Mouse (Mus musculus) neural tube, embryonic 10.5 days (tissue): ENCODE results near the gene Arhgap44.

ENCODE experiments used
- DNase-seq: peaks from one replicate; pipeline ENCODE4 v3.0.0-alpha.2; 2017; ENCODE audit warnings: low spot score; ENCODE audit errors: extremely low spot score

The Arhgap44 gene

GRCm38 (mm10) chr11:65088451-65089222 is 74.1 kb downstream of the Arhgap44 start:
- peak; percentile 49 for DNase-seq

- DNase-seq = no peak
Observed at GRCm38 (mm10) chr11:65080761-65081160, 82.0 kb downstream of the Arhgap44 start.

- no peak for DNase-seq
Observed at GRCm38 (mm10) chr11:65080274-65080673, 82.5 kb downstream of the Arhgap44 start.

- DNase-seq = no peak
Observed at GRCm38 (mm10) chr11:65069609-65070008, 93.2 kb downstream of the Arhgap44 start.

DNA sequence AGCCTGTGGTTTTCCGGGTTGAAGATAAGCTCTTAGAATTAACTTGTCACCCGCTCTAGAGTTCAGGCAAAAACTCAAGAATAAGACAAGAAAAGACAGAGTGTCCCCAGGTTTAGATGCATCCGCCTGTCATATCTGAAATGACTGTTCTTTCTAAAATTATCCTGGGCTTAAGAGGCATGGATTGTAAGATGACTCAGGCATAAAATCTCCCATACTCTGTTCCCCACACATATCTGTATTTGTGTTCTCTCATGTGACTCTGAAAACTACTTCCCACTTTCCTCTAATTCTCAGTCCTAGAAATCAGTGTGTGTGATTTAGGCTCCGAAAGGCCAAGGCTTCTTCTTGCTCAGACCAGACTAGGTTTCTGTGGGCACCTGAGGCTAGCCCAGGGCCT is 93.7 kb downstream of the Arhgap44 start:
- DNase-seq = peak; percentile 3

- peak; percentile 8 for DNase-seq
Observed at GRCm38 (mm10) chr11:65065201-65065600, 97.6 kb downstream of the Arhgap44 start.

DNA sequence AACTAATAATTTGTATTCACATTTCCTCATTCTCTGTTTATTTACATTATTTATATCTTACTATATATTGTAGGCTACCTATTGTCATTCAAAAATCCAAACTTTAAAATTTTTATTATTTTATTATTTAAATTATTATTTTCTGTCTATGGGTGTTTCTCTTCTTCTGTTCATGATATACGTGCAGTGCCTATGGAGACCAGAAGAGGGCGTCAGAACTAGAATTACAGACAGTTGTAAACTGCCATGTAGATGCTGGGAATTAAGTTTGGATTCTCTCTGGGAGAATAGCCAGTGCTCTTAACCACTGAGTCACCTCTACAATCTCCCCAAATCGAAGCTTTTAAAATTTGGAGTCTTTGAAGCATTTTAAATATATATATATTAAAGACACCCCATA is 101.3 kb downstream of the Arhgap44 start:
- DNase-seq = peak; percentile 11

GRCm38 (mm10) chr11:65059531-65059930 is 103.2 kb downstream of the Arhgap44 start:
- DNase-seq = no peak

DNA sequence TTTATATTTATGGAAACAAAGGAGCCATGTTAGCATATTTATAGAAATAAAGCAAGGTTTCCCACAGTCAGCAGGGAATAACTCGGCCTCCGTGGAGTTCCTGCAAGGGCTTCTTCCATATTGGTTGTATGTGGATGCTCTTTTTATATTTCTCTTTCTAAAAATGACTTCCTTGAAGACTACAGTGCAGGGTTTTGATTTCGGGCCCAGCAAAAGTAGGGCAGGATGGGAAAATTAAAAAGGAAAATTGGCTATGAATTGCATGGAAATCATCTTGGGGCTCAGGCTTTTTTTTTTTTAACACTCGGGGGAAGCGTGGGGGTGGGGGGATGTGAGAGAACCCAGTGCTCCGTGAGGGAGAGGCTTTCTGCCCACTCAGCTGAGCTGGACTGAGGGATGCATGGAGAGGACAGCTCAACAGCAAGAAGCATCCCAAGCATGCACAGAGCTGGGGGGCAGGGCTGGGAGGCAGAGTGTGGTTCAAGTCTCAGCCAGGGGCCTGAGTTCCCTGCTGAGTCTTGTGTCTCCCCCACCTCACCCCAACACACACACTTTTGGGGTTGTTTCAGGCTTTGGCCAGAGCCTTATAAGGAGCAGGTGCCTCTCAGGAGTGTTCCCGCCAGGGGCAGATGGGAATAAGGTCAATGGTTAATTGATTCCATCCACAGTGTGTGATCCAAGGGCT is 104.4 kb downstream of the Arhgap44 start:
- DNase-seq = no peak

DNA sequence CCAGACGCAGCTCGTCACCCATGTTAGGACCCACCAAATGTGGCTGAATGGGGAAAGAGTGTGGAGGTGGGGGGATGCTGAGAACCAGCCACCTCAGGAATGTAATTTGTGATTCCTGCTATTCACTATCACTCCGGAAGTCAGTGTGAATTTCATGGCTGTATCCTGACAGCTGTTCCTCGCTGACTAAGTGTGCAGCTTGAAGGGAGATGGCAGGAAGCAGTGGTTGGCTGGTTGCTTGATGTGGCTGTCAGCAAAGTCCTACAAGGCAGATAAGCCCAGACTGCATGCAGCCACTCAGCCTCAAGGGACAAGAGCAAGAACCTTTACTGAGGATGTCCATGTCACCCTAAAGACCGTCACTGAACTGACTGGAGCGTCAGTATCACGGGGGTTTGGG is 107.2 kb downstream of the Arhgap44 start:
- DNase-seq = no peak

- no peak for DNase-seq
Observed at GRCm38 (mm10) chr11:65054216-65054615, 108.5 kb downstream of the Arhgap44 start.

DNA sequence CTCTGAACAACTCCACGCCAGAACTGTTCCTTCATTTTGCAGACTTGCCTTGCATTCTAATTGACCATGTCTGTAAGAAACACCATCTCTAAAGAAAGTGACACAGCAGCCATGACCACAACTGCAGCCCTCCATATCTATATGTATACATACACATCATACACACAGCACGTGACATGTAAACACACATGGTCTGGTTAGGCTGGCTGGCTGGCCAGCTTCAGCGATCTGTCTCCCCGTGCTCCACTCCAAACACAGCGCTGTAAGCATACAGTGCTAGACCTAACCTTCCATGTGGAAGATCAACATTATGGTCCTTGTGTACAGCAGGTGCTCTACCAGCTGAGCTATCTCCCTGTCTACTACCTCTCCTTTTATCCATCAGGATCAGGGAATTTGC is 111.9 kb downstream of the Arhgap44 start:
- DNase-seq = no peak

GRCm38 (mm10) chr11:65049090-65049489 is 113.7 kb downstream of the Arhgap44 start:
- DNase-seq = no peak

DNA sequence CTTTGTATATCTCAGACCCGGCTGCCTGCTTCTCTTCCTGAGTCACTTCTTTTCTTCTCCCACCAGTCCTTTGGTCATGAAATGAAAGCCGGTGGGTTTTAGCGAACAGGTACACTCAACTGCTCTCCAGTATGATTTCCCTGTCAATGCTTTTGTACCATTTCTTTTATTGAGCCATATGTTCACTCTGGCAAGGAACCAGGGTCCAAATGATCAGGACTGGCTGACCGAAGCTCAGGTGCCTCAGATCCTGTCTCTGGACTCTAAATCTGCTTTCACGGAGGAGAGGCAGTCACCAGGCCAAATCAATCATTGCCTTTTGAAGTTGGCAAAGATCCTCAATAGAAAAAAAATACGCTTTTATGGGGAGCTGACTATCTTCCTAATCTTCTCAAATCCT is 122.2 kb downstream of the Arhgap44 start:
- DNase-seq = no peak

DNA sequence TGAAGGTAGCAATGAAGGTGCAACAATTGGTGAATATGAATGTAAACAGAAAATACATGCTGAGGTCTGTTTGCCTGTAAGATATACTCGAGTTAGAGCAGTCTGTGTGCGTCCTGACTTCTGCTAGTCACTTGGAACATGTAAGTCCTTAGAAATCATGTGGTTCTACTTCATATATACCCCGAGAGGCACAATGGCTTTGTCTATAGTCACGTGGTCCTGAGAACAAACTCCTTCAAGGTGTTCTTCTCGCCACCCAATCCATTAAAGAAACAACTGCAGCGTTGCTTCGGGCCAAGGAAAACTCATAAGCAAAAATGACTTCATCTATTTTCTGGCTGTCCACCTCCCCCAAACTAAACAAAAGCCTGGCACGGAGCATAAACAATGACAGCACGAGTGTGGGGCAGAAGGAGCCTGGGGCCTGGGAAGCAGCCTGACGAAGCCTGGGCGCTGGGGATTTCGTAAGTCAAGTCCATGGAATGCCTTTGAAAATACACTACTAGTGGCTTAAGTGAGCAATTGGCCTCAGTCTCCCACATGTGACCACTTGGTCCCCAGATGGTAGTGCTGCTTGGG is 123.2 kb downstream of the Arhgap44 start:
- DNase-seq = no peak

DNA sequence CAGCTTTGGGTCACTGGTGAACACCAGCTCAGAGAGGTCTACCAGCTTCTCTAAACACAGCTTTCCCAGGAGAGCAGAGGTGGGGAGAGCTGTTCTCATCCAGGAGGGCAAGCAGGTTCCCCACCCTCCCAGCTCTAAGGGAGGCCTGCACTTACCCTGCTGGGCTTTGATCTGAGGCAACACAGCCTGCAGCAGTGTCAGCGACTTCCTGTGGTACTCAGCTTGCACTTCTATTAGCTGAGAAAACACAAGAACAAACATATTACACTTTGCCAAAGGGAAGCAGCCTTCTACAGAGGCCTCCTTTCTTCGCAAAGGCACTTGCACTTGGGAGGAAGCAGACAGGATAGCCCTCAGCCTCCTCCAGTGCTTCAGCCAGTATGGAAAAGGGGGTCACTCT is 123.8 kb downstream of the Arhgap44 start:
- no peak for DNase-seq

DNA sequence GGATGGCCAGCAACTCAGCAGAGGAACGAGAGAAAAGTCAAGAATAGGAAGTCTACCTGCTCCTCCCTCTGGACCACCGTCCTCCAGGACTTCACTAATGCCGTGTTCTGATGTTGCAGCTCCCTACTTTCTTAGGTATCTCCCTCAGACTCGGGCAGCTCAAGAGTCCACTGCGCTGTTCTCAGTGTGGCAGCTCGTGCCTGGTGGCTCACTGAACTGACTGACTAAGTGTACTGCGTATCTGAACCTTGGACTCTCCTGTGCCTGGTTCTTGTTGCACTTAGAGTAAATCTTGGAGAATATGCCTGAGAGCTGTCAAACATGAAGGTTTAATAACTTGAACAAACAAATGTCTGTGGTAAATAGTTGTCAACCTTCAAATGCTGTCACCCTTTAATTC is 130.5 kb downstream of the Arhgap44 start:
- DNase-seq = no peak

GRCm38 (mm10) chr11:65030201-65030600 is 132.6 kb downstream of the Arhgap44 start:
- DNase-seq = no peak

DNA sequence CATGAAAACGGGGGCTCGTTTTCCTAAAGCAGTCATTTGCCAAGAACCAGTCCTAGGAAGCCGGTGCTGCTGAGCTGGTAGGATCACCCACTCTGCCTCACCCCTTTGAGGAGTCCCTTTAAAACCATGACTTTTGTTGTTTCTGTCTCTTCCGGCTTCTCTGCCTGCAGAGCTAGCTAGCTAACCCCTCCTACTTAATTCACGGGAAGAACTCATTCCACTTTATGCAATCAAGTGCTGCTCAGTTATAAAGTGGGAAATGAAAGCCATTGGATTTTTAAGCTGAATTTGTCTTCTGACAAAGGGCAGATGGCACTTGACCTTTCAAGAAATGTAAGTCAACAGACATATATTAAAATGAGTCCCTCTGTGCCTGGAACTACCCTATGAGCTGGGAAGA is 134.7 kb downstream of the Arhgap44 start:
- no peak for DNase-seq

DNA sequence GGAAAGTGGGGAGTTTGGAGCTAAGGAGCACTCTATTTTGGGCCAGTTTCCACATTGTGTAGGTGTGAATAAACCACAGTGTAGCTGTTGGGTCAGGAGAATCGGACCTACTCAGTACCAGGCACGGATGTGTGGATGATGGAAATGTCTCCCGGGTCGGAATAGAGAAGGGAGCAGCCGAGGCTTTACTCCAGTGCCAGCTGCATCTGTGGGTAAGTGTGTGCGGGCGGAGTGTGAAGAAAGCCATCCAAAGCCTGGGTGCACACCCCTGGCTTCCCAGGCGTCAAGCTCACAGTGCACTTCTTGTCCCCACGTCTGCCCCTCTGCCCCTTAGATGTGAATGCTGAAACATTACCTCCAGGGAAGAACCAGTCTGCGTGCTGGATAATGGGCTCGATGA is 140.0 kb downstream of the Arhgap44 start:
- no peak for DNase-seq

GRCm38 (mm10) chr11:65020744-65021143 is 142.0 kb downstream of the Arhgap44 start:
- DNase-seq = no peak

DNA sequence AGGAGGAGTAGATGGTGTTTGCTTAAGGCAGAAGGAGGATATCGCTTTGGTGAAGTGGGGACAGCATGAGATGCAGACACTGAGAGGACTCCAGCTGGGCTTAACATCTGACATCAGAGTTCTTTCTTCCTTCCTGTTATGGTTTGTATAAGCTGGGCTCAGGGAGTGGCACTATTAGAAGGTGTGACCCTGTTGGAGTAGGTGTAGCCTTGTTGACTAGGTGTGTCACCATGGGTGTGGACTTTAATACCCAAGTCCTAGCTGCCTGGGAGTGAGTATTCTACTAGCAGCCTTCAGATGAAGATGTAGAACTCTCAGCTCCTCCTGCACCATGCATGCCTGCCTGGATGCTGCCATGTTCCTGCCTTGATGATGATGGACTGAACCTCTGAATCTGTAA is 146.0 kb downstream of the Arhgap44 start:
- no peak for DNase-seq

DNA sequence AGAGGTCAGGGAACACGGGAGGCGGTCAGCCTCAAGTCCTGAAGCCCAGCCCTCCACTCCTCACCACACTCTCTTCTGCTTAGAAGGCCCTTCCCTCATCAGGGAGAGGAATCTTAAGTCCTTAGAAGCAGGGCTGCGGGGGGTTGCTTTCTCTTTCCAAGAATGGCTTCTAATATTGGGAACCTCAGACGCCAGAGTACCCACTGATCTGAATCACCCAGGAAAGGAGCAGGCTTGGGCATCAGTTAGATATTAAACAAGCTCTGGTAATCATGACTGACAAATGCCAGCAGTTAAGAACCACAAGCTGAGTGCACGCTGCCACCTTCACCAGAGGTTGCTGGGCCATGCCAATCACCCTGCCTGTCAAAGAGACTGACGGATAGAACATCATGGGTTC is 148.9 kb downstream of the Arhgap44 start:
- DNase-seq = no peak
